9 mouse cellular contexts compared by ENCODE assay signal in genomic region chr7:109129442-109129841, GRCm38 (mm10). TPM values are rescaled to one million over a fixed set of nuclear protein-coding genes. Genes with fewer than 3 reads are reported as not detected.
DNase-seq lines count a peak whose midpoint lies in the region; ATAC-seq lines count a peak whose summit lies in the region.
"Had no signal": no experiment of that assay in that cellular context is flagged by ENCODE, and none has a peak within 500 bp of the region (broad histone marks: within the 10 kb centered on the region; RNA-seq: fewer than 3 reads in every experiment).

No protein-coding gene starts in this region.

- no peak overlapping the region for H3K9ac ChIP-seq in heart, embryonic 11.5 days (ENCODE audit: low read depth, low read length)
- H3K9ac ChIP-seq in neural tube, embryonic 15.5 days (replicated peaks): no peak overlapping the region
- no peak overlapping the region for H3K9ac ChIP-seq in neural tube, embryonic 14.5 days (replicated peaks; ENCODE audit: low read depth, low read length)
- H3K9ac ChIP-seq: embryonic facial prominence, embryonic 12.5 days had no signal

- H3K4me3 ChIP-seq in heart, embryonic 11.5 days (ENCODE audit: low read depth, low read length): no peak overlapping the region
- H3K4me3 ChIP-seq in neural tube, embryonic 15.5 days (replicated peaks): no peak overlapping the region
- no peak overlapping the region for H3K4me3 ChIP-seq in neural tube, embryonic 14.5 days (ENCODE audit: low read depth, low read length)
- H3K4me3 ChIP-seq: embryonic facial prominence, embryonic 12.5 days had no signal

- intact Hi-C loops in heart, postnatal 14 days (cut with DNase I): no loop called here

- H3K4me2 ChIP-seq in heart, embryonic 11.5 days: no peak overlapping the region
- H3K4me2 ChIP-seq in neural tube, embryonic 15.5 days: no peak overlapping the region
- no peak overlapping the region for H3K4me2 ChIP-seq in neural tube, embryonic 14.5 days (ENCODE audit: low read depth, low read length)
- H3K4me2 ChIP-seq: embryonic facial prominence, embryonic 12.5 days had no signal

- peak; percentile 38 to 54 for DNase-seq in heart, postnatal 14 days
- DNase-seq in neural tube, embryonic 10.5 days (ENCODE audit: extremely low spot score, low spot score): peak; percentile 40
- DNase-seq in embryo, embryonic 11 days: peak; percentile 59
- no peak for DNase-seq in spleen, postnatal 36 days (ENCODE audit: low spot score in 2 of 2)
- no peak for DNase-seq in right cerebral cortex, adult 18-20 months

- H3K4me1 ChIP-seq in heart, embryonic 11.5 days (ENCODE audit: control insufficient read depth, insufficient read depth, low read length): no peaks in the 10 kb centered on the region
- no peaks in the 10 kb centered on the region for H3K4me1 ChIP-seq in neural tube, embryonic 15.5 days
- H3K4me1 ChIP-seq in neural tube, embryonic 14.5 days (ENCODE audit: control insufficient read depth, insufficient read depth, low read length): no peaks in the 10 kb centered on the region
- H3K4me1 ChIP-seq: embryonic facial prominence, embryonic 12.5 days had no signal

- no peaks in the 10 kb centered on the region for H3K36me3 ChIP-seq in heart, embryonic 11.5 days (ENCODE audit: control insufficient read depth, insufficient read depth, low read length)
- no peaks in the 10 kb centered on the region for H3K36me3 ChIP-seq in neural tube, embryonic 15.5 days
- H3K36me3 ChIP-seq in neural tube, embryonic 14.5 days (ENCODE audit: control insufficient read depth, insufficient read depth, low read length): no peaks in the 10 kb centered on the region
- H3K36me3 ChIP-seq: embryonic facial prominence, embryonic 12.5 days had no signal

- H3K27me3 ChIP-seq in heart, embryonic 11.5 days (ENCODE audit: control insufficient read depth, insufficient read depth, low read length): no peaks in the 10 kb centered on the region
- peaks cover 7% of the 10 kb centered on the region; the same call in 1 of the 2 replicates for H3K27me3 ChIP-seq in neural tube, embryonic 15.5 days (replicated peaks)
- peaks cover 3% of the 10 kb centered on the region; the same call in 1 of the 2 replicates for H3K27me3 ChIP-seq in neural tube, embryonic 14.5 days (ENCODE audit: control insufficient read depth, insufficient read depth, low read length)
- H3K27me3 ChIP-seq: embryonic facial prominence, embryonic 12.5 days had no signal

- H3K9me3 ChIP-seq in heart, embryonic 11.5 days (replicated peaks; ENCODE audit: control insufficient read depth, low read length): no peaks in the 10 kb centered on the region
- H3K9me3 ChIP-seq in neural tube, embryonic 15.5 days (replicated peaks): no peaks in the 10 kb centered on the region
- no peaks in the 10 kb centered on the region for H3K9me3 ChIP-seq in neural tube, embryonic 14.5 days (ENCODE audit: control insufficient read depth, low read length)
- H3K9me3 ChIP-seq: embryonic facial prominence, embryonic 12.5 days had no signal

- no peak for ATAC-seq in heart, embryonic 11.5 days (replicated peaks; ENCODE audit: insufficient number of reproducible peaks, low FRiP score, low TSS enrichment)
- ATAC-seq in neural tube, embryonic 15.5 days (ENCODE audit: low FRiP score): no peak
- peak; percentile 28; the same call in 1 of the 2 replicates for ATAC-seq in neural tube, embryonic 14.5 days (ENCODE audit: low read depth)

- no peak overlapping the region for H3K27ac ChIP-seq in heart, embryonic 11.5 days (ENCODE audit: low read depth, low read length)
- no peak overlapping the region for H3K27ac ChIP-seq in neural tube, embryonic 15.5 days (replicated peaks)
- no peak overlapping the region for H3K27ac ChIP-seq in neural tube, embryonic 14.5 days (ENCODE audit: low read depth, low read length)
- H3K27ac ChIP-seq: embryonic facial prominence, embryonic 12.5 days had no signal

RNA-seq across cellular contexts. Expression of gene Lmo1, which starts 45.6 kb away (rescaled TPM):
- total RNA-seq in heart, postnatal 14 days (2021): 1 to 10 TPM; 1.8 to 2.6 TPM
- polyA plus RNA-seq in heart, embryonic 11.5 days (2014; fragmentation: Nextera tagmentation; extraction: Ambion mirVana): 1.7 and 2.1 TPM in 2 replicates
- polyA plus RNA-seq in neural tube, embryonic 15.5 days (2015; fragmentation: Nextera tagmentation; extraction: Ambion mirVana): 26.9 and 37.1 TPM in 2 replicates
- 26.2 and 33.9 TPM in 2 replicates for polyA plus RNA-seq in neural tube, embryonic 14.5 days (2014; fragmentation: Nextera tagmentation; extraction: Ambion mirVana)

RNA-seq across cellular contexts. Expression of gene Ric3, which starts 46.3 kb away (rescaled TPM):
- total RNA-seq in heart, postnatal 14 days (2021): under 1 TPM; 0.55 to 0.95 TPM
- polyA plus RNA-seq in heart, embryonic 11.5 days (2014; fragmentation: Nextera tagmentation; extraction: Ambion mirVana): 1.7 and 1.9 TPM in 2 replicates
- 27.9 and 35.2 TPM in 2 replicates for polyA plus RNA-seq in neural tube, embryonic 15.5 days (2015; fragmentation: Nextera tagmentation; extraction: Ambion mirVana)
- polyA plus RNA-seq in neural tube, embryonic 14.5 days (2014; fragmentation: Nextera tagmentation; extraction: Ambion mirVana): 34.6 and 35.2 TPM in 2 replicates

Comparison
In these comparisons a context has a peak if more than half of its experiments do, and no peak if none do; other contexts are left out.
1. DNase-seq: peak in heart, postnatal 14 days (2 of 2), neural tube, embryonic 10.5 days (single experiment) and embryo, embryonic 11 days (single experiment); none in spleen, postnatal 36 days (0 of 2) and right cerebral cortex, adult 18-20 months (single experiment).